Mouse (Mus musculus): ENCODE results near the gene Eea1. TPM values are rescaled to one million over a fixed set of nuclear protein-coding genes. Genes with fewer than 3 reads are reported as not detected.

Eea1 gene
- polyA plus RNA-seq, 1 experiment from 2014 or later = 18.6 TPM

GRCm38 (mm10) chr10:95945086-95945485 lies 4.6 kb downstream of the Eea1 start:
- Histone ChIP-seq H3K4me3 (ENCODE audit: low read length) (no peak overlapping the region), H3K27ac (ENCODE audit: low read length) (no peak overlapping the region), H3K9ac (ENCODE audit: low read length) (no peak overlapping the region), H3K4me1 (replicated peaks; ENCODE audit: control insufficient read depth, insufficient read depth, low read length) (no peaks in the 10 kb centered on the region; the same call in none of the 2 replicates), H3K27me3 (ENCODE audit: control insufficient read depth, insufficient read depth, low read depth, low read length) (no peaks in the 10 kb centered on the region), H3K4me2 (ENCODE audit: low read depth, low read length) (no peak overlapping the region), H3K36me3 (ENCODE audit: control insufficient read depth, insufficient read depth, low read length) (no peaks in the 10 kb centered on the region), H3K9me3 (ENCODE audit: control insufficient read depth, low read length) (no peaks in the 10 kb centered on the region)
- no peak for ATAC-seq (ENCODE audit: low read depth)
- 90% methylated on average over 1 of the region's 1 CpGs for WGBS

- WGBS = 90% methylated on average over 3 of the region's 3 CpGs
- no peak overlapping the region for H3K27ac ChIP-seq (ENCODE audit: low read length)
These were observed 9.0 kb downstream of the Eea1 start for GRCm38 (mm10) chr10:95949410-95949809.

GRCm38 (mm10) chr10:95950194-95950593 lies 9.7 kb downstream of the Eea1 start:
- Histone ChIP-seq H3K9me3 (ENCODE audit: control insufficient read depth, low read length) (no peaks in the 10 kb centered on the region), H3K9ac (ENCODE audit: low read length) (no peak overlapping the region), H3K4me1 (replicated peaks; ENCODE audit: control insufficient read depth, insufficient read depth, low read length) (no peaks in the 10 kb centered on the region), H3K4me2 (ENCODE audit: low read depth, low read length) (no peak overlapping the region), H3K27me3 (ENCODE audit: control insufficient read depth, insufficient read depth, low read depth, low read length) (no peaks in the 10 kb centered on the region), H3K27ac (ENCODE audit: low read length) (no peak overlapping the region), H3K36me3 (ENCODE audit: control insufficient read depth, insufficient read depth, low read length) (no peaks in the 10 kb centered on the region), H3K4me3 (ENCODE audit: low read length) (no peak overlapping the region)
- 74% methylated on average over 5 of the region's 5 CpGs for WGBS
- ATAC-seq (ENCODE audit: low read depth) = no peak

More at GRCm38 (mm10) chr10:95949410-95949809, 9.0 kb downstream of the Eea1 start:
- Histone ChIP-seq H3K36me3 (ENCODE audit: control insufficient read depth, insufficient read depth, low read length) (no peaks in the 10 kb centered on the region), H3K4me2 (ENCODE audit: low read depth, low read length) (no peak overlapping the region), H3K4me1 (replicated peaks; ENCODE audit: control insufficient read depth, insufficient read depth, low read length) (no peaks in the 10 kb centered on the region), H3K4me3 (ENCODE audit: low read length) (no peak overlapping the region), H3K27me3 (ENCODE audit: control insufficient read depth, insufficient read depth, low read depth, low read length) (no peaks in the 10 kb centered on the region), H3K9ac (ENCODE audit: low read length) (no peak overlapping the region), H3K9me3 (ENCODE audit: control insufficient read depth, low read length) (no peaks in the 10 kb centered on the region)
- ATAC-seq (ENCODE audit: low read depth) = no peak

GRCm38 (mm10) chr10:95950797-95951196 lies 10.3 kb downstream of the Eea1 start:
- no peak overlapping the region for H3K27ac ChIP-seq (ENCODE audit: low read length)
- no peaks in the 10 kb centered on the region for H3K36me3 ChIP-seq (ENCODE audit: control insufficient read depth, insufficient read depth, low read length)
- no peaks in the 10 kb centered on the region for H3K27me3 ChIP-seq (ENCODE audit: control insufficient read depth, insufficient read depth, low read depth, low read length)
- H3K4me3 ChIP-seq (ENCODE audit: low read length) = no peak overlapping the region
- WGBS = 84% methylated on average over 4 of the region's 4 CpGs
- H3K4me2 ChIP-seq (ENCODE audit: low read depth, low read length) = no peak overlapping the region
- H3K4me1 ChIP-seq (replicated peaks; ENCODE audit: control insufficient read depth, insufficient read depth, low read length) = no peaks in the 10 kb centered on the region
- no peaks in the 10 kb centered on the region for H3K9me3 ChIP-seq (ENCODE audit: control insufficient read depth, low read length)
- no peak for ATAC-seq (ENCODE audit: low read depth)
- H3K9ac ChIP-seq (ENCODE audit: low read length) = no peak overlapping the region

- Histone ChIP-seq H3K27ac (ENCODE audit: low read length) (no peak overlapping the region), H3K4me2 (ENCODE audit: low read depth, low read length) (no peak overlapping the region), H3K9ac (ENCODE audit: low read length) (no peak overlapping the region), H3K9me3 (ENCODE audit: control insufficient read depth, low read length) (no peaks in the 10 kb centered on the region), H3K36me3 (ENCODE audit: control insufficient read depth, insufficient read depth, low read length) (no peaks in the 10 kb centered on the region), H3K27me3 (ENCODE audit: control insufficient read depth, insufficient read depth, low read depth, low read length) (no peaks in the 10 kb centered on the region), H3K4me3 (ENCODE audit: low read length) (no peak overlapping the region), H3K4me1 (replicated peaks; ENCODE audit: control insufficient read depth, insufficient read depth, low read length) (no peaks in the 10 kb centered on the region)
- 88% methylated on average over 2 of the region's 2 CpGs for WGBS
- no peak for ATAC-seq (ENCODE audit: low read depth)
These were observed 10.9 kb downstream of the Eea1 start for GRCm38 (mm10) chr10:95951346-95951745.

GRCm38 (mm10) chr10:95956629-95957028 lies 16.2 kb downstream of the Eea1 start:
- H3K4me2 ChIP-seq (ENCODE audit: low read depth, low read length) = no peak overlapping the region
- H3K36me3 ChIP-seq (ENCODE audit: control insufficient read depth, insufficient read depth, low read length) = no peaks in the 10 kb centered on the region
- no peak overlapping the region for H3K4me3 ChIP-seq (ENCODE audit: low read length)
- no peaks in the 10 kb centered on the region for H3K9me3 ChIP-seq (ENCODE audit: control insufficient read depth, low read length)
- H3K27me3 ChIP-seq (ENCODE audit: control insufficient read depth, insufficient read depth, low read depth, low read length) = no peaks in the 10 kb centered on the region
- ATAC-seq (ENCODE audit: low read depth) = no peak
- no peak overlapping the region for H3K9ac ChIP-seq (ENCODE audit: low read length)
- H3K27ac ChIP-seq (ENCODE audit: low read length) = no peak overlapping the region
- 77% methylated on average over 2 of the region's 2 CpGs for WGBS
- H3K4me1 ChIP-seq (replicated peaks; ENCODE audit: control insufficient read depth, insufficient read depth, low read length) = 0 out of 2 replicates have a peak, but pooled peaks cover 3% of the 10 kb centered on the region

GRCm38 (mm10) chr10:95957574-95957973 lies 17.1 kb downstream of the Eea1 start:
- Histone ChIP-seq H3K9ac (ENCODE audit: low read length) (no peak overlapping the region), H3K4me1 (replicated peaks; ENCODE audit: control insufficient read depth, insufficient read depth, low read length) (0 out of 2 replicates have a peak, but pooled peaks cover 3% of the 10 kb centered on the region), H3K4me3 (ENCODE audit: low read length) (no peak overlapping the region), H3K9me3 (ENCODE audit: control insufficient read depth, low read length) (no peaks in the 10 kb centered on the region), H3K4me2 (ENCODE audit: low read depth, low read length) (no peak overlapping the region), H3K36me3 (ENCODE audit: control insufficient read depth, insufficient read depth, low read length) (no peaks in the 10 kb centered on the region), H3K27me3 (ENCODE audit: control insufficient read depth, insufficient read depth, low read depth, low read length) (no peaks in the 10 kb centered on the region), H3K27ac (ENCODE audit: low read length) (no peak overlapping the region)
- 71% methylated on average over 1 of the region's 1 CpGs for whole genome bisulfite sequencing
- ATAC-seq (ENCODE audit: low read depth) = no peak

- 83% methylated on average over 1 of the region's 1 CpGs for WGBS
These were observed 24.2 kb downstream of the Eea1 start for GRCm38 (mm10) chr10:95964679-95965078.

GRCm38 (mm10) chr10:95969694-95970093 lies 29.2 kb downstream of the Eea1 start:
- Histone ChIP-seq H3K36me3 (ENCODE audit: control insufficient read depth, insufficient read depth, low read length) (no peaks in the 10 kb centered on the region), H3K4me3 (ENCODE audit: low read length) (no peak overlapping the region), H3K4me2 (ENCODE audit: low read depth, low read length) (no peak overlapping the region), H3K27me3 (ENCODE audit: control insufficient read depth, insufficient read depth, low read depth, low read length) (no peaks in the 10 kb centered on the region), H3K9ac (ENCODE audit: low read length) (no peak overlapping the region), H3K9me3 (ENCODE audit: control insufficient read depth, low read length) (no peaks in the 10 kb centered on the region), H3K4me1 (replicated peaks; ENCODE audit: control insufficient read depth, insufficient read depth, low read length) (peaks cover 5% of the 10 kb centered on the region; the same call in 1 of the 2 replicates), H3K27ac (ENCODE audit: low read length) (no peak overlapping the region)
- 65% methylated on average over 1 of the region's 1 CpGs for WGBS
- no peak for ATAC-seq (ENCODE audit: low read depth)

More at GRCm38 (mm10) chr10:95964679-95965078, 24.2 kb downstream of the Eea1 start:
- peaks cover 5% of the 10 kb centered on the region; the same call in 1 of the 2 replicates for H3K4me1 ChIP-seq (replicated peaks; ENCODE audit: control insufficient read depth, insufficient read depth, low read length)
- no peak overlapping the region for H3K9ac ChIP-seq (ENCODE audit: low read length)
- ATAC-seq (ENCODE audit: low read depth) = no peak
- H3K9me3 ChIP-seq (ENCODE audit: control insufficient read depth, low read length) = no peaks in the 10 kb centered on the region
- H3K4me2 ChIP-seq (ENCODE audit: low read depth, low read length) = no peak overlapping the region
- peak overlapping the region; percentile 55 for H3K27ac ChIP-seq (ENCODE audit: low read length)
- H3K27me3 ChIP-seq (ENCODE audit: control insufficient read depth, insufficient read depth, low read depth, low read length) = no peaks in the 10 kb centered on the region
- no peak overlapping the region for H3K4me3 ChIP-seq (ENCODE audit: low read length)
- H3K36me3 ChIP-seq (ENCODE audit: control insufficient read depth, insufficient read depth, low read length) = no peaks in the 10 kb centered on the region

- H3K27ac ChIP-seq (ENCODE audit: low read length) = no peak overlapping the region
- ATAC-seq (ENCODE audit: low read depth) = no peak
- no peak overlapping the region for H3K9ac ChIP-seq (ENCODE audit: low read length)
- no peaks in the 10 kb centered on the region for H3K27me3 ChIP-seq (ENCODE audit: control insufficient read depth, insufficient read depth, low read depth, low read length)
- H3K4me1 ChIP-seq (replicated peaks; ENCODE audit: control insufficient read depth, insufficient read depth, low read length) = peaks cover 2% of the 10 kb centered on the region; the same call in 1 of the 2 replicates
- WGBS = 44% methylated on average over 3 of the region's 3 CpGs
- no peak overlapping the region for H3K4me2 ChIP-seq (ENCODE audit: low read depth, low read length)
- H3K36me3 ChIP-seq (ENCODE audit: control insufficient read depth, insufficient read depth, low read length) = no peaks in the 10 kb centered on the region
- H3K4me3 ChIP-seq (ENCODE audit: low read length) = no peak overlapping the region
- no peaks in the 10 kb centered on the region for H3K9me3 ChIP-seq (ENCODE audit: control insufficient read depth, low read length)
These were observed 30.3 kb downstream of the Eea1 start for GRCm38 (mm10) chr10:95970744-95971212.

Measured in lung, embryonic 16.5 days (tissue).